Mouse (Mus musculus): ENCODE results near the gene Ppargc1a.

- TF ChIP-seq ELF1 (IDR thresholded peaks at IDR 0.05; ENCODE audit: low read depth, low read length) (no peak), TBP (conservative IDR thresholded peaks at IDR 0.05; ENCODE audit: low read depth, low read length) (no peak), HCFC1 (IDR thresholded peaks at IDR 0.05; ENCODE audit: low read depth, low read length) (no peak)
Measured at GRCm38 (mm10) chr5:51595644-51596043, 28.1 kb upstream of the Ppargc1a start.

Measured in CH12.LX (cell line).